Mouse (Mus musculus) ES-E14 (cell line): ENCODE data around the gene Gm10964. TPM values are rescaled to one million over a fixed set of nuclear protein-coding genes. Genes with fewer than 3 reads are reported as not detected.

ENCODE experiments used
- DNase-seq: peaks from one replicate; pipeline ENCODE4 v3.0.0-alpha.2; 2013; ENCODE audit warnings: low read depth, low spot score
- H3K27ac ChIP-seq: 2 replicates; pipeline ENCODE4 v1.5.1; 2012; ENCODE audit warnings: low read depth, mild to moderate bottlenecking, low read length, moderate library complexity, mixed read lengths; ENCODE audit not compliant: poor library complexity, insufficient read depth, severe bottlenecking
- H3K36me3 ChIP-seq: 2 replicates; pipeline ENCODE4 v1.6.1; 2012; ENCODE audit warnings: mild to moderate bottlenecking, low read length, moderate library complexity, mixed read lengths; ENCODE audit not compliant: control insufficient read depth, poor library complexity, insufficient read depth, severe bottlenecking
- H3K4me1 ChIP-seq, 2 experiments: fragments of 150-350 bp in 1 of 2; sonication (generic) in 1 of 2; 2 replicates each; pipeline ENCODE4 v1.6.1; 2012; ENCODE audit warnings: low read length in 2 of 2, mild to moderate bottlenecking in 1 of 2, mixed read lengths in 1 of 2; ENCODE audit not compliant: control insufficient read depth in 2 of 2, insufficient read depth in 2 of 2, poor library complexity in 1 of 2
- H3K4me3 ChIP-seq, 2 experiments: fragments of 150-350 bp in 1 of 2; sonication (generic) in 1 of 2; 2 replicates each; pipeline ENCODE4 v1.5.1; 2012; ENCODE audit warnings: low read length in 2 of 2, low read depth in 1 of 2, mild to moderate bottlenecking in 1 of 2, mixed read lengths in 1 of 2; ENCODE audit not compliant: insufficient read depth in 1 of 2, poor library complexity in 1 of 2, severe bottlenecking in 1 of 2
- H3K9ac ChIP-seq: 2 replicates; pipeline ENCODE4 v1.6.1; 2012; ENCODE audit warnings: low read depth, mild to moderate bottlenecking, low read length, mixed read lengths; ENCODE audit not compliant: poor library complexity, insufficient read depth, severe bottlenecking
- H3K9me3 ChIP-seq: fragments of 150-350 bp; sonication (generic); 2 replicates; pipeline ENCODE4 v1.6.1; 2012; ENCODE audit warnings: low read depth, mild to moderate bottlenecking, low read length; ENCODE audit not compliant: control insufficient read depth, insufficient read depth
- CHD2 ChIP-seq: IDR thresholded peaks from 2 replicates; pipeline ENCODE4 v1.6.1; 2014; ENCODE audit warnings: mild to moderate bottlenecking, low read depth, low read length, inconsistent platforms
- HCFC1 ChIP-seq: IDR thresholded peaks from 2 replicates; pipeline ENCODE4 v1.6.1; 2012; ENCODE audit warnings: low read length, inconsistent platforms, borderline replicate concordance; ENCODE audit not compliant: insufficient read depth
- MAFK ChIP-seq: IDR thresholded peaks from 2 replicates; pipeline ENCODE4 v1.6.1; 2014; ENCODE audit warnings: mild to moderate bottlenecking, low read depth, low read length, inconsistent platforms; ENCODE audit not compliant: insufficient read depth
- ZC3H11A ChIP-seq: IDR thresholded peaks from 2 replicates; pipeline ENCODE4 v1.6.1; 2012; ENCODE audit warnings: low read depth, mild to moderate bottlenecking, inconsistent platforms, low read length, borderline replicate concordance
- ZNF384 ChIP-seq: IDR thresholded peaks from 2 replicates; pipeline ENCODE4 v1.6.1; 2012; ENCODE audit warnings: low read depth, low read length, inconsistent platforms
- in situ Hi-C, 2 experiments: fragments of 600-800 bp; cut with MboI; formaldehyde crosslinking; loops; one replicate each; pipeline ENCODE4 v1.15.1; 2025; ENCODE audit warnings: low sequenced_read_pairs in 2 of 2, inconsistent platforms in 1 of 2; ENCODE audit not compliant: unreplicated experiment in 2 of 2
- total RNA-seq: library from RNA; depleted of rRNA; stranded (reverse); fragments of 300-350 nt; gene quantifications from 2 replicates; pipeline ENCODE4 v1.2.3, GENCODE M21; 2012

Gene Gm10964
- total RNA-seq, 1 experiment = not detected

- Histone ChIP-seq H3K4me3 (no peak overlapping the region), H3K4me1 (no peaks in the 10 kb centered on the region; a peak in 2 of 4 replicates), H3K27ac (no peak overlapping the region), H3K36me3 (peaks cover 2% of the 10 kb centered on the region; the same call in 1 of the 2 replicates), H3K9ac (no peak overlapping the region), H3K9me3 (no peaks in the 10 kb centered on the region)
- in situ Hi-C loops = no loop called here
- TF ChIP-seq ZNF384 (no peak), ZC3H11A (no peak), CHD2 (no peak), HCFC1 (no peak), MAFK (no peak)
- DNase-seq = no peak
Observed at GRCm38 (mm10) chr3:103779183-103779582, 40.0 kb downstream of the Gm10964 start.

- Histone ChIP-seq H3K9ac (no peak overlapping the region), H3K9me3 (no peaks in the 10 kb centered on the region), H3K4me3 (no peak overlapping the region), H3K27ac (no peak overlapping the region), H3K4me1 (no peaks in the 10 kb centered on the region; a peak in 2 of 4 replicates), H3K36me3 (peaks cover 2% of the 10 kb centered on the region; the same call in 1 of the 2 replicates)
- in situ Hi-C loops = no loop called here
- TF ChIP-seq HCFC1 = no peak
- no peak for TF ChIP-seq ZC3H11A
- TF ChIP-seq MAFK = no peak
- TF ChIP-seq CHD2 = no peak
- TF ChIP-seq ZNF384 = no peak
- DNase-seq = no peak
Observed at GRCm38 (mm10) chr3:103780271-103780670, 41.1 kb downstream of the Gm10964 start.

GRCm38 (mm10) chr3:103780777-103781176 is 41.6 kb downstream of the Gm10964 start:
- TF ChIP-seq HCFC1 = no peak
- no peak for TF ChIP-seq CHD2
- no peak for TF ChIP-seq MAFK
- no peak for TF ChIP-seq ZC3H11A
- TF ChIP-seq ZNF384 = no peak
- peaks cover 2% of the 10 kb centered on the region; the same call in 1 of the 2 replicates for H3K36me3 ChIP-seq
- DNase-seq = no peak
- no peak overlapping the region for H3K9ac ChIP-seq
- in situ Hi-C loops = no loop called here
- no peaks in the 10 kb centered on the region; a peak in 2 of 4 replicates for H3K4me1 ChIP-seq
- H3K4me3 ChIP-seq = no peak overlapping the region
- H3K27ac ChIP-seq = no peak overlapping the region
- H3K9me3 ChIP-seq = no peaks in the 10 kb centered on the region

- Histone ChIP-seq H3K36me3 (no peaks in the 10 kb centered on the region), H3K4me3 (no peak overlapping the region), H3K27ac (no peak overlapping the region), H3K9me3 (no peaks in the 10 kb centered on the region), H3K4me1 (peaks cover 2% of the 10 kb centered on the region in 2 experiments; a peak in 3 of 4 replicates), H3K9ac (no peak overlapping the region)
- TF ChIP-seq ZNF384 = no peak
- no peak for TF ChIP-seq ZC3H11A
- TF ChIP-seq HCFC1 = no peak
- TF ChIP-seq CHD2 = no peak
- TF ChIP-seq MAFK = no peak
- in situ Hi-C loops = no loop called here
- DNase-seq = no peak
Observed at GRCm38 (mm10) chr3:103782844-103783609, 43.9 kb downstream of the Gm10964 start.
